Mouse (Mus musculus): ENCODE data around the gene Dnah2. TPM values are rescaled to one million over a fixed set of nuclear protein-coding genes. Genes with fewer than 3 reads are reported as not detected.
A peak's percentile ranks its signal among the peaks of the same experiment; 100 is the strongest.
"Not testable (repeated sequence)": the region's sequence is repeated elsewhere in the genome, so short reads cannot be mapped to it uniquely, and the experiment has no call there.

Dnah2 gene
- total RNA-seq, 2 experiments from 2014 or later = 0.10 to 0.30 TPM

GRCm38 (mm10) chr11:69563373-69563772 lies 14.5 kb upstream of the Dnah2 start:
- no peak for DNase-seq

DNA sequence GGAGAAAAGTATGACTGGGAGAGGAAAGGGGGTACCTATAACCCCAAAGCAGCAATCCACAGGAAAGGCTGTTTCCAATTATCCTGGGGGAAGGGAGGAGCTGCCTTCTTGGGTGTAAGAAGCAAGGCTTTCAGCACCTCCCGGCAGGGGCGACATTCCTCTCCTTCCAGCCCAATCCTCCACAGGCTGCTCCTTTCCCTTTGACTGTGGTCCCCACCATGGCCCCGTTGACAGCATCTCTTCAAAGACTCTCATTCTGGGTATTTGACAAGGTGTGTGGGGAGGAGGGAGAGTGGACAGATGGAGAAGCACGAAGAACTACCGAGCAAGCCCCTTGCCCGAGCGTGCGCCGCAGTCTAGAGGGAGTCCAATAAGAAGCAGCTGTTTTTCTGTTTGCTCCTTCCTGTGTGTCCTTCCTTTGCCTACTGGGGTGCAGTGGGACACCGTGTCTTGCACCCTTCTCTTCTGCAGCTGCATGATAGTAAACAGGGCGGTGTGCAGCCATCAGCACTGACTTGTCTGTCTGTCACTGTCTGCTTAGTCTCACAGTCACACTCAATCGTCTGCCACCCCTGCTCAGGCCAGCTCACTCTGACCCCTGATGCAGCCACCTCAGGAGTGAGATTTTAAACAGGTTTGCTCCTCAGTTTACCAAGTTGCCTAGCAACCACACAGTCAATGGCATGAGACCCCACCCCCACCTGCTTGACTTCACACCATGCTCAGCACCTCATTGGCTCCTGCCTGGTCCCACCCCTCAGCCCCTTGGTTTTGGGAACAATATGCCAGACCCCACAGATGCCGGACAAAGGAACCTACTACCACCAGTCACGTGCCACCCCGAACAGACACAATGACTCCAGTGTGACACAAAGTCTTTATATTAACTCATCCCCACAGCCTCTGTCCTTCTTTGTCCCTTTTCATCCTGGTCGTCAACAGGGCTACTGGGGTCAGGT lies 12.3 kb upstream of the Dnah2 start:
- DNase-seq = no peak

- DNase-seq = peak in 1 of 2 experiments; percentile 19
These were observed 11.2 kb upstream of the Dnah2 start, which contains the start of gene Efnb3 for GRCm38 (mm10) chr11:69559851-69560765. TSS of gene Efnb3 (minus strand) at chr11:69560205.

GRCm38 (mm10) chr11:69559183-69559582 lies 10.3 kb upstream of the Dnah2 start:
- DNase-seq = no peak

GRCm38 (mm10) chr11:69558756-69559155 lies 9.8 kb upstream of the Dnah2 start:
- no peak for DNase-seq

DNA sequence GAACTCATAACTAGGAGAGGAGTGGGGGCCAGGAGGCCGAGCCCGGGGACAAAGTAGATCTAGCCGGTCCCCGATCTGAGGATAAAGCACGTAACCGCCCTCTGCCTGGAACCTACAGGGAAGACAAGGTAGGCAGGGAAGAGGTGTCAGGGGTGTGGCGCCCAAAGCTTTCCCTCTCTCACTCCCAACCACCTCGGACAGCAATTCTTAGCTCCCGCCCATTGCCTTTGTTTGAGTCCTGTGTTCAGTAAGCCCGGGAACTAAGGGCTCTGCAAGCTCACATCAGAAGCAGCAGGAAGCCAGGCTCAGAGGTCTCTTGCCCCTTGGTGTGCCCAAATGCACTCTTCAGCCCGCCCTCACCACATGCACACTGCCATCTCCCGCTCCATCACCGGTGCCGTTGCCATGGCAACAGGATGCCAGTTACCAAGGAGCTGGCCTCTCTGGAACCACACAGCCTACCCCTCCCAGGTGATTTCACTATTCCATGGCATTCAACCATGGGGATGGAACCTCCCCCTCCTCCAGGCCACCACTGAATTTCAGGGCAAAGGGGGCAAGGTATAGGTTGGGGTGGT lies 8.6 kb upstream of the Dnah2 start:
- no peak for DNase-seq

DNA sequence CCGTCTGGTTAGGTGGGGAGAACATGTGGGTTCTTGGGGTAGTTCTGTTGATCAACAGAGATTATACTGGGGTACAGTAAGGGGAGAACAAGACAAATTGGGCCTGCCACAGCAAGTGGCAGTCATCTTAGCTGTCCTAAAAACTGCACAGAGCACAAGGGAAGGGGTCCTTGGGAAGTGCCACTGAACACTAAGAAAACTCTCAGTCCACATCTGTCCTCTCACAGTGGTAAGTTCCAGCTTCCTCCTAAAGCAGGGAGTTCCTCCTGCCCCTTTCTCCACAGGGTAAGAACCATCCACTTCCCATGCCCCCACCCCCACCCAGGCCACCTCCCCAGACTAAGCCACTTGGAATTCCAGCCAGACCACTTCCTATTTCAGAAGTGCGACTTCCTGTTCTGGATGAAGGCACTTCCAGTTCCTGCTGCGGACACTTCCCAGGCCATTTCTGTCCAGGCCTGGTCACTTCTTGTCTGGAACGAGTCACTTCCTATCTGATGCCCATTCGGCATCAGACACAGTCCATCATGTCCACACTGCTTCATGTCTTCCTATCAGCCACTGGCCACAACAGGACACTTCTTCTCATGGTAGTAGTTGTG lies 5.7 kb upstream of the Dnah2 start:
- DNase-seq = no peak

- no peak for DNase-seq
These were observed 4.4 kb upstream of the Dnah2 start for GRCm38 (mm10) chr11:69553341-69553721.

DNA sequence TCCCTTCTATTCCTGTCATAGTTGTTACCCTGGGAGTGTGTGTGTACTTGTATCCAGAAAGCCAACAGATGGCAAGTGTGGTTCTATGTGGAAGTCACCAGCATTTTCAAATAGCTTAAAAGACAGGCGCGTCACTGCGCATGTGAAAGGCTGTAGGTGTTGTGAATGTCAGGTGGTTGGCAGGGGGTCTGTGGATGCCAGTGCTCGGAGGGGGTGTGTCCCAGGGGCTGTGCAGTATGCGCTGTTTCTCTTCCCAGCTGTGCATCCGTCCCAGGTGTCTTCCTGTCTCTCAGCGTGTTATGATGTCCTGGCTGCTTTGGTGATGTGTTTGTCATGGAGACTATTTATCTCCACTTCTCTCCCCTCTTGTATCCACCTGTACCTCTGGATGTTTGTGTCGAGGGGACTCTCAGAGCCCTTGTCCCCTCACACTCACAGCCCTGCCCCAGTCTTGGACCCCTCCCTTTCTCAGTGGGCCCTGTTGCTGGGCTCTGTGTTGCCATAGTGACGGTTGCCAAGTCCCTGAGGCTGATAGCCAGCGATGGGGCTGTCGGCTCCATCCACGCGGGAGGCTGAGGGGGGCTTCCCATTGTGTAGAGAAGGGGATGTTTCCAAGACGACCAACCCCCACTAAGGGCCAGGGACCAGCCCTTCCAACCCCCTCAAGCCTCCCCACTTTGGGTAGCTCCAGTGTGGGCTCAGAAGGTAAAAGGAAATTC lies 3.9 kb upstream of the Dnah2 start:
- DNase-seq = no peak

DNA sequence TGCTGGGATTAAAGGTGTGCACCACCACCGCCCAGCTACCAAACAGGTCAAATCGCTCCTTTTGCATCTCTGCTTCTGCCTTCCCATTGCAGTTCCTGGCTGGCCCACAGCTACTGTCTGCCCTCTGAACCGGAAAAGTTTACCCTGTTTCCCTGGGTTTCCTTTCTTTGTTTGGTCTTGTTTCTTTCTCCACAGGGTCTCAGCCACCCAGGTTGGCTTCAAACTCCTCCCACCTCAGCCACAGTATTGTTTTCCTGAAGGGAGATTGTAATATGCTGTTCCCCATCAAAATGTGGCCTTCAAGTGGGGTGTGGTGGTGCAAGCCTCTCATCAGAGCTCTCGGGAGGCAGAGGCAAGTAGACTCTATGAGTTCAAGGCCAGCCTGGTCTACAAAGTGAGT lies 2.4 kb upstream of the Dnah2 start:
- no peak for DNase-seq

DNA sequence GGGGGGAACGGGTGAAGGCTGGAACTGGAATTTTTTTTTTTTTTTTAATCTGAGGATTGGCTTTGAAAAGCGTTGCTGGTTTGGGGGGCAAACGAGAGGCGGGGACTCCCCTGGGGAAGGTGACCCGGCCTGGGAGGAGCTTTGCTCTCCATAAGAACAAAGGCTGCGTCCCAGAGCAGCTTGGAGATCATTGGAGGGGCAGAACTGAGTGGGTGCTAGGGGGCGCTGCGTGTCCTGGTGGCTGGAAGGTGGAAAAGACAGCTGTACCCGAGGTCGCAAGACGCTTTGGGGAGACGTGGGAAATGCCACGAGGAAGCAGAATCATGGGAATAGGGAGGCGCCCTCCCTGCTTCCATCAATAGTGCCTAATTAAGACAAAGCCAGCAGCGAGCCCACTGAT lies 1.8 kb downstream of the Dnah2 start:
- peak; percentile 59 to 71 for DNase-seq

DNA sequence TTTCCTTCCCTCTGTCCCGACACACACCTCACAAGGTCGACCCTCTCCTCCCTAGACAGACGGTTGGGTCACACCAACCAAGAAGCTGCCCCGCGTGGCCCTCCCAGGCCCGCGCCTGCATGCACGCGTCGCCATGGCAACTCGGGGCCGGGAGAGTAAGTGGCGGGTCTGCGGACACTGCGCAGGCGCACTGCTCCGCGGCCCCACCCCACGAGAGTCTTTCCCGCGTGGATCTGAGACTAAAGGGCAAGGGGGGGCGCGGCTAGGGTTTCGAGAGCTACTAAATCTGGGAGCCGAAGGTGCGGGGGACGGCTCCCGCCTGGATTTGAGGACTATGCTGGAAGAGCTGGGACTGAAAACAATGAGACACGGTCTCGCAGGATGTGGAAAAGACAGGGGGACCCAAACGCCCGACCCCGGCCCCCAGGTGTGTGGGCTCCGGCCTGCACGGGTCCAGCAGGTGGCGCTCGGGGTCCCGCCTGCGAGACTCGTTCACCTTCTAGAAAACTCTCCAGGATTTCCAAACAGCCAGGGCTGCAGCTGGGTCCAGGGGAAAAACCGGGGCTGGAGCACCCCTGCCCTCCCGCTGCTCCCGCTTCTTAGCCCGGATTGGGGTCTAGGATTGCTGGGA lies 2.4 kb downstream of the Dnah2 start:
- peak; percentile 76 to 88 for DNase-seq

GRCm38 (mm10) chr11:69545957-69546356 lies 3.0 kb downstream of the Dnah2 start:
- DNase-seq = no peak

GRCm38 (mm10) chr11:69543598-69543997 lies 5.3 kb downstream of the Dnah2 start:
- DNase-seq = no peak

DNA sequence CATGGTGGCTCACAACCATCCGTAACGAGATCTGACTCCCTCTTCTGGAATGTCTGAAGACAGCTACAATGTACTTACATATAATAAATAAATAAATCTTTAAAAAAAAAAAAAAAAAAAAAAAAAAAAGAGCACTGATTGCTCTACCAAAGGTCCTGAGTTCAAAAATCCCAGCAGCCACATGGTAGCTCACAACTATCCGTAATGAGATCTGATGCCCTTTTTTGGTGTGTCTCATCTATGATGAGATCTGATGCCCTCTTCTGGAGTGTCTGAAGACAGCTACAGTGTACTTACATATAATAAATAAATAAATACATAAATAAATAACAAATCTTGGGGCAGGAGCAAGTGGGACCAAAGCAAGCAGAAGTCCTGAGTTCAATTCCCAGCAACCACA lies 7.2 kb downstream of the Dnah2 start:
- DNase-seq = not testable (repeated sequence)

DNA sequence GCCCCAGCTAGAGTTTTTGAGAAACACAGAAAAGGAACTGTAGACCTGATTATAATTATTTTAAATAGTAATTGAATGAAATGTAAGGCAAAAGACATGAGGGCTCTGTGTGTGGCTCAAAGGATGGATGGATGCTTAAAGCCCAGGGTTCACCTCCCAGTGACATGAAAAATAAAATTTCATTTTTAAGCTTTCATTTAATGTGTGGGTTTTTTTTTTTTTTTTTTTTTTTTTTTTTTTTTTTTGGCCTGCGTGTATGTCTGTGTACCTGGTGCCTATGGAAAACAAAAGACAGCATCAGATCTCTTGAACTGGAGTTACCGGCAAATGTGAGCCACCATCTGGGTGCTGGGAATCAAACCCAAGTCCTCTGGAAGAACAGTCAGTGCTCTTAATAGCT lies 8.2 kb downstream of the Dnah2 start:
- DNase-seq = no peak

GRCm38 (mm10) chr11:69534990-69535389 lies 13.9 kb downstream of the Dnah2 start:
- DNase-seq = no peak

- DNase-seq = no peak
These were observed 16.3 kb downstream of the Dnah2 start for GRCm38 (mm10) chr11:69532480-69533150.

DNA sequence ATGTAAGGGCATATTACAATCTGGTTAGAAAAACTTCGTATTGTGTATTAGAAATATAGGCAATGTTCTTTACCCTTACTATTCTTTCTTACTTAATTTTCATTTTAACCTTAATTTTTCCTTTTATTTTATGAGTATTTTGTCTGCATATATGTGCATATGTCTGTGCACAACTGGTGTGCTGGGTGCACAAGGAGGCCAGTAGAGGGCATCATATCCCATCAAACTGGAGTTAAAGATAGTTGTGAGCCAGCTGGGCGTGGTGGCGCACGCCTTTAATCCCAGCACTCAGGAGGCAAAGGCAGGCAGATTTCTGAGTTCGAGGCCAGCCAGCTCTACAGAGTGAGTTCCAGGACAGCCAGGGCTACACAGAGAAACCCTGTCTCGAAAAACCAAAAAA lies 18.2 kb downstream of the Dnah2 start:
- not testable (repeated sequence) for DNase-seq

DNA sequence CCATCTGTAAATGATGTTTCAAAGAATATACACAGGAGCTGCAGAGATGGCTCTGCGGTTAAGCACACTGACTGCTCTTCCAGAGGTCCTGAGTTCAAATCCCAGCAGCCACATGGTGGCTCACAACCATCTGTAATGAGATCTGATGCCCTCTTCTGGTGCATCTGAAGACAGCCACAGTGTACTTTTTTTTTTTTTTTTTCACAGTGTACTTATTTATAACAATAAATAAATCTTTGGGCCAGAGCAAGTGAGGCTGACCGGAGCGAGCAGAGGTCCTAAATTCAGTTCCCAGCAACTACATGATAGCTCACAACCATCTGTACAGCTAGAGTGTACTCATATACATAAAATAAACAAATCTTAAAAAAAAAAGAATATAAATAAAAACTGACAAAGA lies 18.6 kb downstream of the Dnah2 start:
- not testable (repeated sequence) for DNase-seq

Data from adrenal gland, postnatal 36 days (tissue).